Mouse (Mus musculus): ENCODE results near the gene Rbbp4. TPM values are rescaled to one million over a fixed set of nuclear protein-coding genes. Genes with fewer than 3 reads are reported as not detected.

Rbbp4 gene
- total and polyA plus RNA-seq, 3 experiments = 41.4 to 179 (median 73.3) TPM

DNA sequence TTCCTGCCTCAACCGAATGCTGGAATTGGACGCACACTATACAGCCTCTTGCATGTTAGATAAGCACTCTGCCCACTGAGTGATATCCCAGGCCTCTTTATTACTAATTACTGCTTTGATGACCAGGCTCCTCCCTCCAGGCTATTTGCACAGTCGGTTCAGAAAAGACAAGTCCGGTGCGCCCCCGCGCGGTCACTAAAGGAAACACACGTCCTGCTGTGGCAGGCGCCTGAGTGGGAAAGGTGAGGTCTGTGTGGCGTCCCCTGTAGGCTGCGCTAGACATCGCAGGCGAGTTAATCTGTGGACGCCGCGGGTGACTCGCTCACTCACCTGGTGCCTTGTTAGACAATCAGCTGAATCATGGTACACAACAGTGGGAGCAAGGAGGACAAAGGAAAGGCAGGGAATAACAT is 58.7 kb downstream of the Rbbp4 start (continued):
- TF ChIP-seq MYC (IDR thresholded peaks at IDR 0.05; ENCODE audit: low read depth, low read length) = peak; percentile 62; the same call in 1 of the 2 replicates
- TF ChIP-seq NELFE (IDR thresholded peaks at IDR 0.05; ENCODE audit: low read depth, low read length) = peak; percentile 73; the same call in 1 of the 2 replicates
- TF ChIP-seq E2F4 (IDR thresholded peaks at IDR 0.05; ENCODE audit: insufficient replicate concordance, low read depth, low read length) = no peak
- peak; percentile 50; the same call in 1 of the 2 replicates for TF ChIP-seq MAX (IDR thresholded peaks at IDR 0.05; ENCODE audit: low read length)
- TF ChIP-seq ZC3H11A (IDR thresholded peaks at IDR 0.05; ENCODE audit: low read depth, low read length) = peak; percentile 72; the same call in 1 of the 2 replicates
- no peak for TF ChIP-seq MAZ (IDR thresholded peaks at IDR 0.05; ENCODE audit: low read depth, low read length)
- TF ChIP-seq MEF2A (IDR thresholded peaks at IDR 0.05; ENCODE audit: borderline replicate concordance, low read depth, low read length) = no peak
- no peak for TF ChIP-seq USF1 (IDR thresholded peaks at IDR 0.05; ENCODE audit: low read depth, low read length)

DNA sequence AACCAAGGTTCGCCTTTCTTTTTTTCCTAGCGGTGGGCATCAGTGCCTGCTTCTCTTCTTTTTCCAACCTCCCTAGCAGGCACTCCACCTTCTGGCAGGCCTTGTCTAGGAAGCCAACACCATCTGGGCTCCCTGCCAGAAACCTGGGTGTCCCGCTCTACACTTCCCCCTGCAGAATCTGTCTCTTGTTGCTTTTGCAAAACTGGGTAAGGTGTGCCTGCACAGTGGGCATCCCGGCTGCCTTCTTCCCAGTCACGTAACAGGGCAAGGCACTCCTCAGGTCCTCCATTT is 62.5 kb downstream of the Rbbp4 start:
- no peak overlapping the region for H3K9ac ChIP-seq (ENCODE audit: insufficient read depth, low read depth)
- H3K4me3 ChIP-seq (replicated peaks in 1 of 3; ENCODE audit: low read depth in 2 of 3, low read length in 2 of 3, poor library complexity in 1 of 3) = no peak overlapping the region
- in situ Hi-C loops (cut with MboI; ENCODE audit: low pct_ligation_motif_present, low pct_unique_long_range_greater_than_20kb, low sequenced_read_pairs) = no loop called here
- dilution Hi-C loops (cut with MboI; ENCODE audit: extremely low pct_ligation_motif_present, extremely low pct_unique_long_range_greater_than_20kb, low sequenced_read_pairs) = no loop called here
- no peak overlapping the region for H3K27ac ChIP-seq (ENCODE audit: insufficient read depth, low read depth)
- peaks cover 4 to 9% of the 10 kb centered on the region in 2 experiments; a peak in 2 of 4 replicates for H3K4me1 ChIP-seq (ENCODE audit: control insufficient read depth in 1 of 2, insufficient read depth in 2 of 2)
- H3K4me2 ChIP-seq (ENCODE audit: insufficient read depth, low read depth, poor library complexity, severe bottlenecking) = no peak overlapping the region
- no peaks in the 10 kb centered on the region for H3K9me3 ChIP-seq (replicated peaks; ENCODE audit: low read length)
- no peaks in the 10 kb centered on the region for H3K79me2 ChIP-seq (replicated peaks; ENCODE audit: control insufficient read depth, extremely low read depth, insufficient read depth, poor library complexity, severe bottlenecking)
- H3K27me3 ChIP-seq (replicated peaks) = no peaks in the 10 kb centered on the region
- DNase-seq (ENCODE audit: extremely low read depth) = no peak
- no peaks in the 10 kb centered on the region for H3K36me3 ChIP-seq (replicated peaks in 1 of 2; ENCODE audit: control insufficient read depth in 1 of 2, insufficient read depth in 1 of 2, low read length in 1 of 2)
- TF ChIP-seq ELF1 (IDR thresholded peaks at IDR 0.05; ENCODE audit: low read depth, low read length) (no peak), CHD1 (IDR thresholded peaks at IDR 0.05; ENCODE audit: low read depth, low read length) (no peak), KAT2A (IDR thresholded peaks at IDR 0.05; ENCODE audit: insufficient replicate concordance, low read length) (no peak), PAX5 (IDR thresholded peaks at IDR 0.05; ENCODE audit: low read length) (no peak), CTCF (conservative IDR thresholded peaks at IDR 0.05 in 1 of 2, IDR thresholded peaks at IDR 0.05 in 1 of 2; ENCODE audit: low read depth in 2 of 2, low read length in 2 of 2) (peak in 1 of 2 experiments; percentile 30; a peak in 2 of 4 replicates), NRF1 (IDR thresholded peaks at IDR 0.05; ENCODE audit: low read depth, low read length) (0 out of 2 replicates have a peak, but pooled peaks have one; percentile 3), SIN3A (IDR thresholded peaks at IDR 0.05; ENCODE audit: low read length) (no peak), TCF12 (IDR thresholded peaks at IDR 0.05; ENCODE audit: low read depth, low read length) (no peak), ZNF384 (IDR thresholded peaks at IDR 0.05; ENCODE audit: low read depth, low read length) (no peak), RAD21 (IDR thresholded peaks at IDR 0.05; ENCODE audit: low read depth, low read length) (no peak; the same call in 1 of the 2 replicates), USF1 (IDR thresholded peaks at IDR 0.05; ENCODE audit: low read depth, low read length) (no peak), MXI1 (IDR thresholded peaks at IDR 0.05; ENCODE audit: low read depth, low read length) (no peak)

Data from CH12.LX (cell line).